Mouse (Mus musculus): ENCODE measurements around the gene Vps13d. TPM values are rescaled to one million over a fixed set of nuclear protein-coding genes. Genes with fewer than 3 reads are reported as not detected.

Vps13d gene
- polyA plus RNA-seq, 1 experiment from 2014 or later = 11.4 TPM

DNA sequence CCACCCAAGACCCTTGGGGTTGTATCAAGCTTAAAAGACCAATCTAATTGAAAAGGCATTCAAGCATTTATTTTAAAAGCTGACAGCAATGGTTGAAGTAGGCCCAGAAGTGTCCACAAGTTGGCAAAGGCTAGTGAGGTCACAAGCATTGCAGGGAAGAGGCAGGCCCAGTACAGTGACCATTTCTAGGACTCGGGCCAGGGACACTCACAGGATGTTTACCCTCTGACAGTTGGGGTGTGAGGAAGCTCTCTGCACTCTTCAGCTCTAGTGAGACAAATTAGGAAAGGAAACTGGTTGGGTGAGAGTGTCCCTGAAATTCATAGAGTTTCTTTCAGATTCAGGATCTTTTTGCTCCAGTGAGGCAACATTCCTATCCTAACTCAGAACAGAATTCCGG is 177.1 kb downstream of the Vps13d start:
- peaks cover 23% of the 10 kb centered on the region for H3K36me3 ChIP-seq (ENCODE audit: control insufficient read depth, insufficient read depth, low read length)

DNA sequence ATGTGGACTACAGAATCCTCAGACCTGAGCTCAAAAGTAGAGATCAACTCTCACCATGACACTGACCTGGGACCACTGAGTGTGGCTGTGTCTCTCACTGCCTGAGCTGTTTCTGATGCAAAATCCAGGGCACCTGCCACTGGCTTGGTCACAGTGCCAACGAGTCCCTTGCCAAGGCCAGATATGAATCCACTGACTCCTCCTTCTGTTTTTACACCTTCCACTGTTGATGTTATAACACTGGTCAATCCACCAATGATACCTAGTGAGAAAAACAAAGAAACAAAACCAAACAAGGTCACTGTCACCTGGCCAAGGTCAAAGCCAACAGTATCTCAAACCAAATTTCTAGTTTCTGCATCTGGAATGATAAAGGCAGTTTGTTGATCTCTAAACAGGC is 178.1 kb downstream of the Vps13d start:
- Histone ChIP-seq H3K27ac (ENCODE audit: low read depth, low read length) (no peak overlapping the region), H3K4me3 (ENCODE audit: low read length) (no peak overlapping the region), H3K4me1 (ENCODE audit: control insufficient read depth, insufficient read depth, low read depth, low read length) (no peaks in the 10 kb centered on the region), H3K4me2 (ENCODE audit: low read length) (no peak overlapping the region), H3K9me3 (ENCODE audit: control insufficient read depth, low read length) (no peaks in the 10 kb centered on the region), H3K9ac (ENCODE audit: low read depth, low read length) (no peak overlapping the region), H3K36me3 (ENCODE audit: control insufficient read depth, insufficient read depth, low read length) (peaks cover 23% of the 10 kb centered on the region), H3K27me3 (replicated peaks; ENCODE audit: control insufficient read depth, insufficient read depth, low read length) (no peaks in the 10 kb centered on the region)
- ATAC-seq = no peak
- 100% methylated on average over 1 of the region's 1 CpGs for WGBS

More for the DNA sequence above, 177.1 kb downstream of the Vps13d start:
- H3K4me3 ChIP-seq (ENCODE audit: low read length) = no peak overlapping the region
- no peak overlapping the region for H3K4me2 ChIP-seq (ENCODE audit: low read length)
- WGBS = 74% methylated on average over 2 of the region's 2 CpGs
- H3K9me3 ChIP-seq (ENCODE audit: control insufficient read depth, low read length) = no peaks in the 10 kb centered on the region
- no peaks in the 10 kb centered on the region for H3K4me1 ChIP-seq (ENCODE audit: control insufficient read depth, insufficient read depth, low read depth, low read length)
- H3K9ac ChIP-seq (ENCODE audit: low read depth, low read length) = no peak overlapping the region
- peak; percentile 74; the same call in 1 of the 2 replicates for ATAC-seq
- no peak overlapping the region for H3K27ac ChIP-seq (ENCODE audit: low read depth, low read length)
- no peaks in the 10 kb centered on the region for H3K27me3 ChIP-seq (replicated peaks; ENCODE audit: control insufficient read depth, insufficient read depth, low read length)

DNA sequence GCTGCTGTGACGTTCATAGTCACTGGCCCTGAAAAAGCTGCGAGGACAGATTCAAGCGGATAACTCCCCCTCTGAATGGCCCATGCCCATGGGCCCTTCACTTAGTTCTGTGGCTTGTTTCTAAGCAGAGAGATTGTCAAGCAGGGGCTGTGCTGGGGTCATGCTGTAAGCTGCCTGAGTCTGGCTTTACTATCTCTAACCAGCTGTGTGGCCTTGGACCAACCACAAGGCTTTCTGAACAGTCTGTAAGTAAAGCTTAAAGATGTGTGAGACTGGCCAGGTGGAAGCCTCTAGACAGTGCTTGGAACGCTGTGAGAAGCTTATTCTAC is 180.2 kb downstream of the Vps13d start:
- H3K27me3 ChIP-seq (replicated peaks; ENCODE audit: control insufficient read depth, insufficient read depth, low read length) = no peaks in the 10 kb centered on the region
- no peaks in the 10 kb centered on the region for H3K9me3 ChIP-seq (ENCODE audit: control insufficient read depth, low read length)
- peaks cover 18% of the 10 kb centered on the region for H3K36me3 ChIP-seq (ENCODE audit: control insufficient read depth, insufficient read depth, low read length)
- H3K27ac ChIP-seq (ENCODE audit: low read depth, low read length) = no peak overlapping the region
- H3K9ac ChIP-seq (ENCODE audit: low read depth, low read length) = no peak overlapping the region
- ATAC-seq = no peak
- H3K4me1 ChIP-seq (ENCODE audit: control insufficient read depth, insufficient read depth, low read depth, low read length) = no peaks in the 10 kb centered on the region
- 94% methylated on average over 4 of the region's 4 CpGs for WGBS
- no peak overlapping the region for H3K4me2 ChIP-seq (ENCODE audit: low read length)
- no peak overlapping the region for H3K4me3 ChIP-seq (ENCODE audit: low read length)

DNA sequence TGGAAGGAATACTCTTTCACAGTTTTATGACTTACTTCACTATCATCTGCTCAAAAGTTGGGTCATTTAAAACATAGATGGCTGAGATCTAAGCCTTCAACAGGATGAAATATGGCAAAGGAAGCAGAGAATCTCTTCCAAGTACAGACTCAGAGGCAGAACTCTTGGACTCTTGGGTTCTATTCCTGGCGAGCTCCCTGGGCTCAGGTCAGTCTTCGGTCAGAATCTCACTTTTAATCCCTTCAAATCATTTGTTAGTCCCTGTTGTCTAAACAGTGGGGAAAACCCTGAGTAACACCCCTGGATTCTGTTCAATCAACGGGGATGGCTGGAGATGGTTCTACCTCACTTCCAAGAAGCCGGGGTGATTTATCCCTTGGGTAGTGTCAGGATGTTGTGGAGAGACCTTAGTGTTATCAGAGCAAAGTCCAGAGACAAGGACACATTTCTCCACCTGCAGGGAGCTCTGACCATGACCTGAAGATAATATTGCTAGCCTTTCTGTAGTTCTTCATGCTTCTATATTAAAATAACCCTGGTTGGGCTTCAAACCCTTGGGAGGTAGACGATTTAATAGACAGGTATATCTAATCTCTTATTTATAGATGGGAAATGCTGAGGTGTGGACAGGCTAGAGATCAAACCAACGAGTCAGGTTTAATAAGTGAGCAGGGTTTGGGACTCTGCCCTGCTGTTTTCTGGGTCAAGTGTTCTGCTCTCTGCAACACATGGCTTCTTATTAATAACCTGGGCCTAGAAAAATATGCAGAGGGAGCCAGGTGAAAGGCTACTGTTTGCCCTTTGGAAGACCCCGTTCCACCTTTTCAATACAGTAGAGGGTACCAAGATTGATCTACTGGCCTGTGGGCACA is 180.8 kb downstream of the Vps13d start:
- H3K27me3 ChIP-seq (replicated peaks; ENCODE audit: control insufficient read depth, insufficient read depth, low read length) = no peaks in the 10 kb centered on the region
- WGBS = 90% methylated on average over 7 of the region's 7 CpGs
- no peak overlapping the region for H3K4me3 ChIP-seq (ENCODE audit: low read length)
- no peaks in the 10 kb centered on the region; the same call in 1 of the 2 replicates for H3K4me1 ChIP-seq (ENCODE audit: control insufficient read depth, insufficient read depth, low read depth, low read length)
- H3K9ac ChIP-seq (ENCODE audit: low read depth, low read length) = no peak overlapping the region
- H3K9me3 ChIP-seq (ENCODE audit: control insufficient read depth, low read length) = no peaks in the 10 kb centered on the region
- H3K4me2 ChIP-seq (ENCODE audit: low read length) = no peak overlapping the region
- H3K36me3 ChIP-seq (ENCODE audit: control insufficient read depth, insufficient read depth, low read length) = peaks cover 14% of the 10 kb centered on the region
- H3K27ac ChIP-seq (ENCODE audit: low read depth, low read length) = no peak overlapping the region
- ATAC-seq = no peak

DNA sequence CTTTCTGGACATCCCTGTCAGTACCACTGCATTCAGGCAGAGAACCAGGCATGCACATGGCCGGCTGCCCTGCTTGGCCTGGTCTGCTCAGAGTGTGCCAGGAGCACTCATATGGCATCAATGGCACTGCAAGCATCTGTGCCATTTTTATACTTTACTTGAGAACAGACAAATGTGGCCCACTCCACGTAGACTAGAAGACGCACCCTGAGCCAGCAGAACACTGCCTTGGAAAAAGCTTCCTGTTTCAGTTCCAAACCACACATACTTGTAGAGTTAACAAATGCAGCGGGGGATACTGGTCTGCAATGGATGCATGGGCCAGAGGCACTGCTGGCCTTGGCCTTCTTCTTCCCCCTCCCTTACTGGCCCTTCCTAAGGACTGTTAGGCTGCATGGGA is 181.6 kb downstream of the Vps13d start:
- Histone ChIP-seq H3K9ac (ENCODE audit: low read depth, low read length) (no peak overlapping the region), H3K27ac (ENCODE audit: low read depth, low read length) (no peak overlapping the region), H3K4me3 (ENCODE audit: low read length) (no peak overlapping the region), H3K4me2 (ENCODE audit: low read length) (no peak overlapping the region), H3K36me3 (ENCODE audit: control insufficient read depth, insufficient read depth, low read length) (peaks cover 14% of the 10 kb centered on the region), H3K9me3 (ENCODE audit: control insufficient read depth, low read length) (no peaks in the 10 kb centered on the region), H3K4me1 (ENCODE audit: control insufficient read depth, insufficient read depth, low read depth, low read length) (no peaks in the 10 kb centered on the region; the same call in 1 of the 2 replicates), H3K27me3 (replicated peaks; ENCODE audit: control insufficient read depth, insufficient read depth, low read length) (no peaks in the 10 kb centered on the region)
- WGBS = 74% methylated on average over 4 of the region's 4 CpGs
- no peak for ATAC-seq

DNA sequence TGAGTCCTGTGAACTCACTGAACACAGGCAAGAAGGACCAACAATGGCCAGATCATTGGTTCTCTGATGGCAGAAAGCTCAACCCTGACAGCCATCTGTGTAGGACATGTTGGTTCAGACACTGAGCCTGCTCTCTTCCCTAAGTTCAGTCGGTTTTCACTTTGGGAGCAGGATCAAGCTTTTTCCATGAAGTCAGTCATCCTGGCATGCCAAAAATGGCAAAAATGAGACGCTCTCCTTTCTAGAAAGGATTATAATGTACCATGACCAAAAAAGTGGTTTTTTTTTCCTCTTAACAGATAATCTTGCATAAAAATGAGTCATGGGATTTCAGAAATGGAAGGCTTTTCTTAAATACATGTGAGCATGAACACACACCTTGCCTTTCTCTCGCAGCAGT is 183.6 kb downstream of the Vps13d start:
- Histone ChIP-seq H3K27me3 (replicated peaks; ENCODE audit: control insufficient read depth, insufficient read depth, low read length) (no peaks in the 10 kb centered on the region), H3K4me1 (ENCODE audit: control insufficient read depth, insufficient read depth, low read depth, low read length) (no peaks in the 10 kb centered on the region; the same call in 1 of the 2 replicates), H3K9ac (ENCODE audit: low read depth, low read length) (no peak overlapping the region), H3K36me3 (ENCODE audit: control insufficient read depth, insufficient read depth, low read length) (peaks cover 11% of the 10 kb centered on the region), H3K4me3 (ENCODE audit: low read length) (no peak overlapping the region), H3K27ac (ENCODE audit: low read depth, low read length) (no peak overlapping the region), H3K9me3 (ENCODE audit: control insufficient read depth, low read length) (no peaks in the 10 kb centered on the region), H3K4me2 (ENCODE audit: low read length) (no peak overlapping the region)
- WGBS = 85% methylated on average over 3 of the region's 3 CpGs
- ATAC-seq = no peak

DNA sequence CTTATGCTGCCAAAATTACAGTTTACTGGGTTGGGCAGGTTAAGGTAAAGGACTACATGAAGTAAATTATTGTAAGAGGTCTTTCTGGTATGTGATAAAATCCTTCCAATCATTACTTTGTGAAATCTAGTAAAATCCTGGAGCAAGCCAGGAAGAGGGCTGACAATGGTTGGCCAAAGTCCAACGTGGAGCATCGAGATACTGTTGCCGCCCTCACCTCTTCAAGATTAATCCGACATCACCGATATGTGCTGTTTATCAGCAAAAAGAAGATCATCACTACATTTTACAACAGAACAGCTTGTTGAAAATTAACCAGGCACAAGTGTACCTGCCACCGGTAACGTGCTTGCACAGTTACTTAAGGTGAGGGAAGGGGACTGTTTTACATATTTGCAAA is 184.9 kb downstream of the Vps13d start:
- Histone ChIP-seq H3K9me3 (ENCODE audit: control insufficient read depth, low read length) (no peaks in the 10 kb centered on the region), H3K4me3 (ENCODE audit: low read length) (no peak overlapping the region), H3K4me2 (ENCODE audit: low read length) (no peak overlapping the region), H3K4me1 (ENCODE audit: control insufficient read depth, insufficient read depth, low read depth, low read length) (no peaks in the 10 kb centered on the region; the same call in 1 of the 2 replicates), H3K27ac (ENCODE audit: low read depth, low read length) (no peak overlapping the region), H3K36me3 (ENCODE audit: control insufficient read depth, insufficient read depth, low read length) (no peaks in the 10 kb centered on the region), H3K27me3 (replicated peaks; ENCODE audit: control insufficient read depth, insufficient read depth, low read length) (no peaks in the 10 kb centered on the region), H3K9ac (ENCODE audit: low read depth, low read length) (no peak overlapping the region)
- ATAC-seq = no peak
- 85% methylated on average over 7 of the region's 7 CpGs for whole genome bisulfite sequencing

DNA sequence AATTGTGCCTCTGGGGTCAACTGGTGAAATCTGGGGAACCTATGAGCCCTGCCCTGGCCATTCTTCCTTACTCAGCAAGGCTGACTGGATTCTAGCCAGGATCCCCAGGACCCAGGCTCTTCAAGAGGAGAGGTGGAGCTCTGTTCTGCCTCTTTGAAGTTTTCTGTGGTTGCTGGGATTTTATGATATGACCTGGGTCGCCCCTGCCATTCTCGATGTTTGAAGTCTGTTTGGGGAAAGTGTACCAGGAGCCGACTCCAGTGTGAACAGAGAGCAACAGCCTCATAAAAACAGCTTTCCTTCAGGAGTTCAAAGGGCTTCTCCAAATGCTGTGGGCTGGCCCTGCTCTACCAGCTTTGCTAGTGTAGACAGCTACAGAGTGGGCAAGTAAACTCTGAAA is 185.4 kb downstream of the Vps13d start:
- no peaks in the 10 kb centered on the region; the same call in none of the 2 replicates for H3K4me1 ChIP-seq (ENCODE audit: control insufficient read depth, insufficient read depth, low read depth, low read length)
- H3K4me3 ChIP-seq (ENCODE audit: low read length) = no peak overlapping the region
- no peaks in the 10 kb centered on the region for H3K9me3 ChIP-seq (ENCODE audit: control insufficient read depth, low read length)
- WGBS = 59% methylated on average over 3 of the region's 3 CpGs
- H3K9ac ChIP-seq (ENCODE audit: low read depth, low read length) = no peak overlapping the region
- H3K27me3 ChIP-seq (replicated peaks; ENCODE audit: control insufficient read depth, insufficient read depth, low read length) = no peaks in the 10 kb centered on the region
- no peak for ATAC-seq
- no peaks in the 10 kb centered on the region for H3K36me3 ChIP-seq (ENCODE audit: control insufficient read depth, insufficient read depth, low read length)
- no peak overlapping the region for H3K27ac ChIP-seq (ENCODE audit: low read depth, low read length)
- no peak overlapping the region for H3K4me2 ChIP-seq (ENCODE audit: low read length)

DNA sequence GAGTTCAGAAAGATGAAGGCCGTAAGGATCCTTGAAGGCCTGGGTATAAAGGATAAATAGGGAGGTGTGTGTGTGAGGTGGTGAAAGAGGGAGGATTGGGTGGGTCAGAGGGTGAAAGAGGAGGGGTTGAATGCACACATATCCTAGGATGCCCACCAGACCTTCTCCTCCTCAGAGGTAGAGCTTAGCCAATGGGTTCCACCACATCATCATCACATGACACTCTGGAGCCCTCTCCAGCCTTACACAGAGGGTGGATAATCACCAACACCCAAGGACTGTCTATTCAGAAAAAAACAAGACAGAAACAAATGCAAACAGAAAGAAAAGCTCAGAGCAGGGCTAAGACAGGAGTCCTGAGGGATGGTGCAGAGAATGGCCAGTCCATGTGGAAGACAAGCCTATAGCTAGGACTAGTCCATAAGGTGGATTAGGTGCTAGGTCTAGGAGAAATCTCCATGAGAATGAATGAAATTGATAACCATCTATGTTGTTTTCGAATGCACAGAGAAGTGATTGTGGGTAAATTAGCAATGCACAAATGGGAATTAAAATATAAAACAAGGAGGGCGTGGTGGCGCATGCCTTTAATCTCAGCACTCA is 188.8 kb downstream of the Vps13d start:
- no peak overlapping the region for H3K4me3 ChIP-seq (ENCODE audit: low read length)
- H3K27ac ChIP-seq (ENCODE audit: low read depth, low read length) = no peak overlapping the region
- no peaks in the 10 kb centered on the region for H3K9me3 ChIP-seq (ENCODE audit: control insufficient read depth, low read length)
- no peaks in the 10 kb centered on the region for H3K36me3 ChIP-seq (ENCODE audit: control insufficient read depth, insufficient read depth, low read length)
- WGBS = 91% methylated on average over 4 of the region's 4 CpGs
- no peaks in the 10 kb centered on the region; the same call in none of the 2 replicates for H3K4me1 ChIP-seq (ENCODE audit: control insufficient read depth, insufficient read depth, low read depth, low read length)
- H3K27me3 ChIP-seq (replicated peaks; ENCODE audit: control insufficient read depth, insufficient read depth, low read length) = no peaks in the 10 kb centered on the region
- ATAC-seq = no peak
- H3K4me2 ChIP-seq (ENCODE audit: low read length) = no peak overlapping the region
- H3K9ac ChIP-seq (ENCODE audit: low read depth, low read length) = no peak overlapping the region
